Mouse (Mus musculus): ENCODE measurements around the gene Sugct.

Sugct gene

GRCm38 (mm10) chr13:17037899-17038298 lies 657.5 kb downstream of the Sugct start:
- DNase-seq (ENCODE audit: low spot score), result no peak

- no peak for DNase-seq (ENCODE audit: low spot score)
Observed at GRCm38 (mm10) chr13:17030761-17031160, 664.6 kb downstream of the Sugct start.

GRCm38 (mm10) chr13:17028595-17028994 lies 666.8 kb downstream of the Sugct start:
- peak; percentile 29 for DNase-seq (ENCODE audit: low spot score)

- no peak for DNase-seq (ENCODE audit: low spot score)
Observed at GRCm38 (mm10) chr13:17027846-17028529, 667.4 kb downstream of the Sugct start.

- no peak for DNase-seq (ENCODE audit: low spot score)
Observed at GRCm38 (mm10) chr13:17027001-17027400, 668.4 kb downstream of the Sugct start.

GRCm38 (mm10) chr13:16996464-16996863 lies 698.9 kb downstream of the Sugct start:
- no peak for DNase-seq (ENCODE audit: low spot score)

GRCm38 (mm10) chr13:16995321-16995720 lies 700.0 kb downstream of the Sugct start:
- DNase-seq (ENCODE audit: low spot score), result no peak

- DNase-seq (ENCODE audit: low spot score), result peak; percentile 68
Observed at GRCm38 (mm10) chr13:16977743-16978142, 717.6 kb downstream of the Sugct start.

GRCm38 (mm10) chr13:16971277-16971676 lies 724.1 kb downstream of the Sugct start:
- DNase-seq (ENCODE audit: low spot score), result no peak

- no peak for DNase-seq (ENCODE audit: low spot score)
Observed at GRCm38 (mm10) chr13:16968995-16969394, 726.4 kb downstream of the Sugct start.

GRCm38 (mm10) chr13:16964823-16965475 lies 730.4 kb downstream of the Sugct start:
- DNase-seq (ENCODE audit: low spot score), result no peak

- no peak for DNase-seq (ENCODE audit: low spot score)
Observed at GRCm38 (mm10) chr13:16952045-16952444, 743.3 kb downstream of the Sugct start.

GRCm38 (mm10) chr13:16939466-16939811 lies 755.9 kb downstream of the Sugct start:
- DNase-seq (ENCODE audit: low spot score), result no peak

GRCm38 (mm10) chr13:16938552-16939465 lies 756.5 kb downstream of the Sugct start:
- no peak for DNase-seq (ENCODE audit: low spot score)

GRCm38 (mm10) chr13:16937422-16938202 lies 757.7 kb downstream of the Sugct start:
- DNase-seq (ENCODE audit: low spot score), result no peak

- DNase-seq (ENCODE audit: low spot score), result no peak
Observed at GRCm38 (mm10) chr13:16935029-16935428, 760.3 kb downstream of the Sugct start.

- no peak for DNase-seq (ENCODE audit: low spot score)
Observed at GRCm38 (mm10) chr13:16933600-16933999, 761.8 kb downstream of the Sugct start.

GRCm38 (mm10) chr13:16921305-16921704 lies 774.0 kb downstream of the Sugct start:
- no peak for DNase-seq (ENCODE audit: low spot score)

GRCm38 (mm10) chr13:16915697-16916096 lies 779.7 kb downstream of the Sugct start:
- DNase-seq (ENCODE audit: low spot score), result no peak

- no peak for DNase-seq (ENCODE audit: low spot score)
Observed at GRCm38 (mm10) chr13:16912214-16912613, 783.1 kb downstream of the Sugct start.

- no peak for DNase-seq (ENCODE audit: low spot score)
Observed at GRCm38 (mm10) chr13:16906974-16907373, 788.4 kb downstream of the Sugct start.

- DNase-seq (ENCODE audit: low spot score), result no peak
Observed at GRCm38 (mm10) chr13:16901424-16901823, 793.9 kb downstream of the Sugct start.

All from left cerebral cortex, adult 11 months (tissue).